Mouse (Mus musculus) embryonic fibroblast, embryonic 13.5 days (primary cell): ENCODE data around the gene Ms4a6b.

Experiments used
- CTCF ChIP-seq: IDR thresholded peaks from 2 replicates; pipeline ENCODE4 v1.5.1; 2011; ENCODE audit warnings: mild to moderate bottlenecking, control low read depth, low read length, moderate library complexity, borderline replicate concordance; ENCODE audit not compliant: insufficient read depth
- POLR2A ChIP-seq: IDR thresholded peaks from 2 replicates; pipeline ENCODE4 v1.6.1; 2011; ENCODE audit warnings: low read depth, mild to moderate bottlenecking, control low read depth, low read length, moderate library complexity

GRCm38 (mm10) chr19:11536593-11536992 is 20.3 kb downstream of the Ms4a6b start, which contains the start of gene Ms4a4d:
- no peak for TF ChIP-seq CTCF
- no peak for TF ChIP-seq POLR2A
